Mouse (Mus musculus) cortical plate, adult 2 months (tissue): ENCODE results near the gene Mcm10.

ENCODE experiments used
- CTCF ChIP-seq: fragments of 200-500 bp; IDR thresholded peaks from 2 replicates; pipeline ENCODE4 v1.5.1; 2011; ENCODE audit warnings: mild to moderate bottlenecking, control low read depth, low read length; ENCODE audit not compliant: insufficient read depth; ENCODE audit errors: extremely low read depth
- POLR2A ChIP-seq: fragments of 200-500 bp; IDR thresholded peaks from 2 replicates; pipeline ENCODE4 v1.6.1; 2011; ENCODE audit warnings: mild to moderate bottlenecking, low read length, control low read depth; ENCODE audit not compliant: insufficient read depth; ENCODE audit errors: extremely low read depth

- TF ChIP-seq CTCF: no peak
- no peak for TF ChIP-seq POLR2A
These were observed 17.2 kb upstream of the Mcm10 start for GRCm38 (mm10) chr2:5029808-5030207.
